Mouse (Mus musculus): ENCODE results near the gene Tmem86a.

GRCm38 (mm10) chr7:47001125-47001899 is 49.1 kb upstream of the Tmem86a start:
- TF ChIP-seq CTCF (IDR thresholded peaks at IDR 0.05; ENCODE audit: borderline replicate concordance, control insufficient read depth, extremely low read depth, insufficient read depth, low read length, poor library complexity) = no peak
- TF ChIP-seq POLR2A (IDR thresholded peaks at IDR 0.05; ENCODE audit: control insufficient read depth, extremely low read depth, insufficient read depth, low read length, poor library complexity) = no peak
